Mouse (Mus musculus) embryonic fibroblast, embryonic 13.5 days (primary cell): ENCODE measurements around the gene Olfr1513. TPM values are rescaled to one million over a fixed set of nuclear protein-coding genes. Genes with fewer than 3 reads are reported as not detected.

Experiments
- H3K27ac ChIP-seq: 2 replicates; pipeline ENCODE4 v1.5.1; 2012; ENCODE audit warnings: low read length, control low read depth, inconsistent platforms; ENCODE audit not compliant: insufficient read depth
- H3K4me1 ChIP-seq: 2 replicates; pipeline ENCODE4 v1.6.1; 2011; ENCODE audit warnings: low read length; ENCODE audit not compliant: control insufficient read depth, insufficient read depth
- H3K4me3 ChIP-seq: 2 replicates; pipeline ENCODE4 v1.5.1; 2011; ENCODE audit warnings: mild to moderate bottlenecking, control low read depth, low read length; ENCODE audit not compliant: insufficient read depth
- CTCF ChIP-seq: IDR thresholded peaks from 2 replicates; pipeline ENCODE4 v1.5.1; 2011; ENCODE audit warnings: mild to moderate bottlenecking, control low read depth, low read length, moderate library complexity, borderline replicate concordance; ENCODE audit not compliant: insufficient read depth
- POLR2A ChIP-seq: IDR thresholded peaks from 2 replicates; pipeline ENCODE4 v1.6.1; 2011; ENCODE audit warnings: low read depth, mild to moderate bottlenecking, control low read depth, low read length, moderate library complexity
- polyA plus RNA-seq: library from polyadenylated mRNA; stranded (reverse); fragments of >200 nt; gene quantifications from 2 replicates; pipeline ENCODE4 v1.2.4, GENCODE M21; 2011; ENCODE audit warnings: low read depth; ENCODE audit not compliant: missing spikeins, insufficient read length

The Olfr1513 gene
- polyA plus RNA-seq, 1 experiment = not detected

GRCm38 (mm10) chr14:52327910-52328812, 28.0 kb downstream of the Olfr1513 start, which contains the start of gene Sall2:
Gene Sall2 (minus strand): TSS chr14:52328762.
- H3K4me3 ChIP-seq = peak within 1 kb of the TSS; percentile 10; the same call in 1 of the 2 replicates
- no peak for TF ChIP-seq CTCF
- TF ChIP-seq POLR2A = no peak
- no peaks in the 10 kb centered on the region for H3K4me1 ChIP-seq
- H3K27ac ChIP-seq = no peak within 1 kb of the TSS

GRCm38 (mm10) chr14:52327375-52327901, 28.8 kb downstream of the Olfr1513 start:
- Histone ChIP-seq H3K27ac (no peak overlapping the region), H3K4me1 (no peaks in the 10 kb centered on the region), H3K4me3 (no peak overlapping the region; the same call in 1 of the 2 replicates)
- TF ChIP-seq POLR2A = no peak
- no peak for TF ChIP-seq CTCF

GRCm38 (mm10) chr14:52325890-52326289, 30.3 kb downstream of the Olfr1513 start:
- H3K4me3 ChIP-seq = no peak overlapping the region
- no peaks in the 10 kb centered on the region for H3K4me1 ChIP-seq
- no peak overlapping the region for H3K27ac ChIP-seq
- TF ChIP-seq POLR2A (no peak), CTCF (no peak)

- no peaks in the 10 kb centered on the region for H3K4me1 ChIP-seq
Measured at GRCm38 (mm10) chr14:52319361-52319760, 36.8 kb downstream of the Olfr1513 start.

GRCm38 (mm10) chr14:52316441-52317225, 39.6 kb downstream of the Olfr1513 start:
- Histone ChIP-seq H3K27ac (no peak overlapping the region), H3K4me3 (peak overlapping the region; percentile 71), H3K4me1 (no peaks in the 10 kb centered on the region)
- TF ChIP-seq CTCF (no peak), POLR2A (0 out of 2 replicates have a peak, but pooled peaks have one; percentile 16)

More at GRCm38 (mm10) chr14:52319361-52319760, 36.8 kb downstream of the Olfr1513 start:
- no peak for TF ChIP-seq CTCF
- TF ChIP-seq POLR2A = no peak
- Histone ChIP-seq H3K4me3 (no peak overlapping the region), H3K27ac (no peak overlapping the region)

- no peaks in the 10 kb centered on the region for H3K4me1 ChIP-seq
- peak overlapping the region; percentile 35 for H3K27ac ChIP-seq
- peak overlapping the region; percentile 71 for H3K4me3 ChIP-seq
- TF ChIP-seq POLR2A (peak; percentile 77), CTCF (no peak)
Measured at GRCm38 (mm10) chr14:52315792-52316440, 40.3 kb downstream of the Olfr1513 start.

GRCm38 (mm10) chr14:52315283-52315780, 40.9 kb downstream of the Olfr1513 start:
- H3K4me3 ChIP-seq = peak overlapping the region; percentile 71
- H3K4me1 ChIP-seq = no peaks in the 10 kb centered on the region
- no peak for TF ChIP-seq POLR2A
- no peak for TF ChIP-seq CTCF
- H3K27ac ChIP-seq = no peak overlapping the region

GRCm38 (mm10) chr14:52314808-52315150, 41.4 kb downstream of the Olfr1513 start:
- no peak overlapping the region for H3K4me3 ChIP-seq
- H3K27ac ChIP-seq = no peak overlapping the region
- no peak for TF ChIP-seq CTCF
- no peak for TF ChIP-seq POLR2A
- no peaks in the 10 kb centered on the region for H3K4me1 ChIP-seq
